Mouse (Mus musculus): Measurements from ENCODE around the gene Olfr780. TPM values are rescaled to one million over a fixed set of nuclear protein-coding genes. Genes with fewer than 3 reads are reported as not detected.

Olfr780 gene
- polyA plus RNA-seq (2017; shearing (Covaris generic)): under 1 TPM; 0.05 to 0.34 TPM

GRCm38 (mm10) chr10:129317817-129318216 is at the start of gene Olfr780:
Olfr780 (plus strand) TSS chr10:129318117.

GRCm38 (mm10) chr10:129271081-129271535 is 46.8 kb upstream of the Olfr780 start, which contains the start of gene Olfr777:
Olfr777 (minus strand) TSS chr10:129271485.

GRCm38 (mm10) chr10:129328554-129328953 is 10.6 kb downstream of the Olfr780 start, which contains the start of gene Olfr781:
Olfr781 (plus strand) TSS chr10:129328854.

GRCm38 (mm10) chr10:129348550-129348949 is 30.6 kb downstream of the Olfr780 start, which contains the start of gene Olfr782:
Olfr782 (plus strand) TSS chr10:129348850.

Other genes with a start within 250 kb of the Olfr780 start
- gene Olfr766-ps1, start 249.1 kb upstream of the Olfr780 start, polyA plus RNA-seq (2017; shearing (Covaris generic)): under 1 TPM in 1 of 2 experiments, not detected in 1; 0.22 TPM
- gene Olfr767, start 235.2 kb upstream of the Olfr780 start, polyA plus RNA-seq (2017; shearing (Covaris generic)): under 1 TPM; 0.04 to 0.11 TPM
- not detected for gene Olfr768, start 218.7 kb upstream of the Olfr780 start, polyA plus RNA-seq (2017; shearing (Covaris generic))
- not detected for gene Olfr769, start 200.3 kb upstream of the Olfr780 start, polyA plus RNA-seq (2017; shearing (Covaris generic))
- 1 to 10 TPM in 1 of 2 experiments, under 1 TPM in 1; 0.17 to 1.2 TPM for gene Olfr770, start 179.1 kb upstream of the Olfr780 start, polyA plus RNA-seq (2017; shearing (Covaris generic))
- gene Olfr771, start 153.4 kb upstream of the Olfr780 start, polyA plus RNA-seq (2017; shearing (Covaris generic)): not detected
- gene Olfr772, start 140.2 kb upstream of the Olfr780 start, polyA plus RNA-seq (2017; shearing (Covaris generic)): under 1 TPM in 1 of 2 experiments, not detected in 1; 0.12 TPM
- not detected for gene Olfr773, start 130.7 kb upstream of the Olfr780 start, polyA plus RNA-seq (2017; shearing (Covaris generic))
- not detected for gene Olfr774, start 81.9 kb upstream of the Olfr780 start, polyA plus RNA-seq (2017; shearing (Covaris generic))
- not detected for gene Olfr775, start 69.7 kb upstream of the Olfr780 start, polyA plus RNA-seq (2017; shearing (Covaris generic))
- not detected for gene Olfr776, start 59.0 kb upstream of the Olfr780 start, polyA plus RNA-seq (2017; shearing (Covaris generic))
- gene Olfr777, start 46.6 kb upstream of the Olfr780 start, polyA plus RNA-seq (2017; shearing (Covaris generic)): not detected
- gene Olfr781, start 10.7 kb downstream of the Olfr780 start, polyA plus RNA-seq (2017; shearing (Covaris generic)): under 1 TPM in 1 of 2 experiments, not detected in 1; 0.22 TPM
- gene Olfr782, start 30.7 kb downstream of the Olfr780 start, polyA plus RNA-seq (2017; shearing (Covaris generic)): not detected
- gene Olfr784, start 66.0 kb downstream of the Olfr780 start, polyA plus RNA-seq (2017; shearing (Covaris generic)): under 1 TPM in 1 of 2 experiments, not detected in 1; 0.12 TPM
- under 1 TPM in 1 of 2 experiments, not detected in 1; 0.69 TPM for gene Olfr785, start 87.3 kb downstream of the Olfr780 start, polyA plus RNA-seq (2017; shearing (Covaris generic))
- not detected for gene Olfr786, start 109.2 kb downstream of the Olfr780 start, polyA plus RNA-seq (2017; shearing (Covaris generic))
- 1 to 10 TPM in 1 of 2 experiments, under 1 TPM in 1; 0.14 to 1.8 TPM for gene Olfr787, start 143.7 kb downstream of the Olfr780 start, polyA plus RNA-seq (2017; shearing (Covaris generic))
- gene Olfr788, start 152.9 kb downstream of the Olfr780 start, polyA plus RNA-seq (2017; shearing (Covaris generic)): under 1 TPM in 1 of 2 experiments, not detected in 1; 0.04 TPM
- under 1 TPM in 1 of 2 experiments, not detected in 1; 0.06 TPM for gene Olfr789, start 166.6 kb downstream of the Olfr780 start, polyA plus RNA-seq (2017; shearing (Covaris generic))
- not detected for gene Olfr790, start 180.4 kb downstream of the Olfr780 start, polyA plus RNA-seq (2017; shearing (Covaris generic))
- under 1 TPM in 1 of 2 experiments, not detected in 1; 0.48 TPM for gene Olfr791, start 203.7 kb downstream of the Olfr780 start, polyA plus RNA-seq (2017; shearing (Covaris generic))
- under 1 TPM in 1 of 2 experiments, not detected in 1; 0.31 TPM for gene Olfr792, start 221.0 kb downstream of the Olfr780 start, polyA plus RNA-seq (2017; shearing (Covaris generic))
- gene Olfr794, start 249.5 kb downstream of the Olfr780 start, polyA plus RNA-seq (2017; shearing (Covaris generic)): not detected